Mouse (Mus musculus): ENCODE measurements at regions not wholly inside any gene's neighbourhood (a gene's known extent, or its start where the extent isn't known, plus 50 kb on each side); places are given as distances from the start of the nearest gene placed in this dataset.
A peak's percentile ranks its signal among the peaks of the same experiment; 100 is the strongest.

DNA sequence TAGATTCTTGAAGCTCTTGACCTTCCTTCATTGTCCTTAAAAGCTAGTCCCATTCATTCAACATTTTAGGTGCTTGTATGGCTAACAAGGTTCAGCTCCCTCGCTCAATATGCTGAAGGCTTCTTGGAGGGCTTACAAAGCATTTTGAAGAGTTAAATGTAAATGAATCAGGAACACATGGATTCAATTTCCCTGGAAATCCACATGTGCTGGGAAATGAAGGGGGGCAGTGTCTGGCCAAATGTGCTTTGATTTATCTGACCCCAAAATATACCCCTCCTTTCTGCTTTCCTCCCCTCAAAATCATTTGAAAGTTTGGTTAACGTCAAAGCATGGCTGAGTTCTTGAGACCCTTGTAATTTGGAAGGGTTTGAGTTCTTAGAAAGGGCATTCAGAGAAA lies 1142.4 kb downstream of the Slc22a22 start:
- 81% methylated on average over 2 of the region's 2 CpGs for WGBS
- Histone ChIP-seq H3K9ac (replicated peaks; ENCODE audit: low read depth) (no peak overlapping the region), H3K4me2 (replicated peaks; ENCODE audit: low read depth, low read length) (no peak overlapping the region), H3K4me3 (ENCODE audit: low read depth, low read length) (no peak overlapping the region), H3K27me3 (replicated peaks; ENCODE audit: insufficient read depth, low read length) (no peaks in the 10 kb centered on the region), H3K36me3 (ENCODE audit: insufficient read depth, low read length) (no peaks in the 10 kb centered on the region), H3K9me3 (ENCODE audit: low read length) (no peaks in the 10 kb centered on the region), H3K4me1 (ENCODE audit: insufficient read depth, low read depth, low read length) (no peaks in the 10 kb centered on the region), H3K27ac (ENCODE audit: low read length) (no peak overlapping the region)
- no peak for DNase-seq (ENCODE audit: low spot score)
- no peak for ATAC-seq
- no peak for TF ChIP-seq EP300 (IDR thresholded peaks at IDR 0.05)
- TF ChIP-seq CTCF (IDR thresholded peaks at IDR 0.05) = no peak

DNA sequence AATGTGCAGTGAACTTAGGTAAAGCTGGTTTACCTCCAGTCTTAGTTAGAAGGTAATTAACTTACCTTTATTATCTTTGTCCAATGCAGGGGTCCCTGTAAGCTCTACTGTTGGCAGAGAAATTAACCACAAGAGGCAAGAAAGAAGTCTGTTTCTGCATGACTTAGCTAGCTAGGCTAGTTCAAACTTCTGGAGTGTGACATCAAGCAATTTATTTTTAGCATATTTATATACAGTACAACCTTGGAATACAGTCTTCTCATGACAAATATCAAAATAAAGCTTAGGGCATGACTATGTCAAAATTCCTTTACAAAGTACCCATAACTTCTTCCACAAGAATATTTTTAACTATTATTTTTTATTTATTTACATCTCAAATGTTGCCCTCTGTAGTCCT lies 1156.9 kb downstream of the Slc22a22 start:
- Histone ChIP-seq H3K4me1 (ENCODE audit: insufficient read depth, low read depth, low read length) (no peaks in the 10 kb centered on the region), H3K4me3 (ENCODE audit: low read depth, low read length) (no peak overlapping the region), H3K9ac (replicated peaks; ENCODE audit: low read depth) (no peak overlapping the region), H3K36me3 (ENCODE audit: insufficient read depth, low read length) (no peaks in the 10 kb centered on the region), H3K27ac (ENCODE audit: low read length) (no peak overlapping the region), H3K4me2 (replicated peaks; ENCODE audit: low read depth, low read length) (no peak overlapping the region), H3K27me3 (replicated peaks; ENCODE audit: insufficient read depth, low read length) (no peaks in the 10 kb centered on the region), H3K9me3 (ENCODE audit: low read length) (no peaks in the 10 kb centered on the region)
- TF ChIP-seq EP300 (IDR thresholded peaks at IDR 0.05) (no peak), CTCF (IDR thresholded peaks at IDR 0.05) (no peak)
- ATAC-seq (no peak), DNase-seq (ENCODE audit: low spot score) (no peak)

DNA sequence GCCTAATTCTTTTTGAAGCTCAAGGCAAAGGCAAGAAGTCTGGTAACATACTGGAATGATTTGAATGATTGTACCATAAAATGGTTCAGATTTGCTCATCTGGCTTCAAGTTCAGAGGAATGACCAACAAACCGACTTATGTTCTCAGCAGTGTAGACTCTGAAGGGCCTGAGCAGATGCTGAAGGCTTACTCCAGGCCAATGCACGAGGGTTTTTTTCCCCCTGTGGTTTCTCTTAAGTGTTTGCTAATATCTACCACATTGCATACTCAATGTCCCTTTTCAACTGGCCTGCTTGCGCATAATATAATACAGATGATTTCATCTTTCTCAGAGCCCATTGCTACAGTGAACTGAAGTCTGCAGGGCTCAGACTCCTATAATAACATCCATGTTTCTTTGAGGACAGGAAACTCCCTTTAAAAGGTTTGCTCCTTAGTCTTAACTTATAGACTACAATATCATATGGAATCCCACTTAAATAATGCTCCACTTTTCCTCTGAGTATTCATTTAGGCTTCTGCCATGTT lies 1182.5 kb downstream of the Slc22a22 start:
- Histone ChIP-seq H3K9me3 (ENCODE audit: low read length) (no peaks in the 10 kb centered on the region), H3K4me1 (ENCODE audit: insufficient read depth, low read depth, low read length) (no peaks in the 10 kb centered on the region), H3K9ac (replicated peaks; ENCODE audit: low read depth) (no peak overlapping the region), H3K27ac (ENCODE audit: low read length) (no peak overlapping the region), H3K4me3 (ENCODE audit: low read depth, low read length) (no peak overlapping the region), H3K27me3 (replicated peaks; ENCODE audit: insufficient read depth, low read length) (no peaks in the 10 kb centered on the region), H3K36me3 (ENCODE audit: insufficient read depth, low read length) (no peaks in the 10 kb centered on the region), H3K4me2 (replicated peaks; ENCODE audit: low read depth, low read length) (no peak overlapping the region)
- TF ChIP-seq CTCF (IDR thresholded peaks at IDR 0.05) (no peak), EP300 (IDR thresholded peaks at IDR 0.05) (no peak)
- no peak for ATAC-seq
- no peak for DNase-seq (ENCODE audit: low spot score)
- 61% methylated on average over 3 of the region's 3 CpGs for WGBS

DNA sequence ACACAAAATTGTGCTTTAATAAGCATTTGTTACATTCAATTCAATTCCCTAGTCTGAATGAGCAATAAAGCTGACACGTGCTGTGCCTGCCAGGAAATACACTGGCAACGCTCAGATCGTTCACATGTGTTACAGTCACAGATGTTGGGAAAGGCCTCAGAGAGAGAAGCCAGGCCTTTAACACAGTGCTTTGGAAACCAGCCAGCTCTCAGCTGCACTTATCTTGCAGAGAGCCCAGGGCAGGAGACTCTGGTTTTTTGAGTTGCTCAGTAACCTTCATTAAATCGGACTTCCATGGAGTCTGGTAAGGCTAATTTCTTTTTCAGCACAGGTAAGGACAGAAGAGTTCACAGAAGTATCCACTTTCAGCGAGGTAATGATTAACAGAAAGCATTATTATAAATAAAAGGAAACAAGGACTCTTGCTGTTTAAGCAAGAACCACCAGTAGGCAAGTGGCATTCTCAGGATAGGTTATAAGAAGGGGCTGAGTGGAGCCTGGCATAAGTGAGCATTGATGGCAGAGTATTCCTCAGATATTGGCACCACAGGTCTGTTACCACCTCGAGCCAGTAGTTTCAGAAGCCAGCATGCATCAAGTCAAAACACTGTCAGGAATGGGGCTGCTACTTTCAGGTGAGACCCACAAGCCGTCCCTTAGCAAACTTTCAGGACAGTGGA lies 1198.7 kb downstream of the Slc22a22 start:
- Histone ChIP-seq H3K27me3 (replicated peaks; ENCODE audit: insufficient read depth, low read length) (no peaks in the 10 kb centered on the region), H3K27ac (ENCODE audit: low read length) (no peak overlapping the region), H3K36me3 (ENCODE audit: insufficient read depth, low read length) (no peaks in the 10 kb centered on the region), H3K9me3 (ENCODE audit: low read length) (no peaks in the 10 kb centered on the region), H3K4me3 (ENCODE audit: low read depth, low read length) (no peak overlapping the region), H3K4me1 (ENCODE audit: insufficient read depth, low read depth, low read length) (no peaks in the 10 kb centered on the region), H3K9ac (replicated peaks; ENCODE audit: low read depth) (no peak overlapping the region), H3K4me2 (replicated peaks; ENCODE audit: low read depth, low read length) (no peak overlapping the region)
- DNase-seq (ENCODE audit: low spot score) (peak; percentile 92), ATAC-seq (peak; percentile 93)
- TF ChIP-seq CTCF (IDR thresholded peaks at IDR 0.05) (no peak), EP300 (IDR thresholded peaks at IDR 0.05) (no peak)
- 22% methylated on average over 7 of the region's 7 CpGs for WGBS

DNA sequence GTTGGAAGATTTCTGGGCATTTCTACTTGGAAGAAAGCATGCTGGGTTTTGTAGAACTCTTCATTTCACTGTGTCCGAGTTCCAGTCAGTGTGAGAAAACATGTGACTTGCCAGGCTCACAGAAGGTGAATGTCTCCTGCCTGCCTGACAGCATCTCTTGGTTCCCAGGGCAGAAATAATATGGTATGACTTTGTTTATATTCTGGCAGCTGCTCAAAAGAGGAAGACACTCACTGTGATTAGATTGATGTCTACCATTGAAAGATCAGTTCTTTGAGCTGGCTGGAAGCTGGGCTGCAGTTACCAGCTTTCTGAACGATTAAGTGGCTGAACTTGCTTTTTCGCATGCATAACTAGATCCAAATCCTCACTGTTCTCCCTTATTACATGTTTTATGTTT lies 1199.4 kb downstream of the Slc22a22 start:
- ATAC-seq (no peak), DNase-seq (ENCODE audit: low spot score) (no peak)
- Histone ChIP-seq H3K27me3 (replicated peaks; ENCODE audit: insufficient read depth, low read length) (no peaks in the 10 kb centered on the region), H3K4me3 (ENCODE audit: low read depth, low read length) (no peak overlapping the region), H3K4me1 (ENCODE audit: insufficient read depth, low read depth, low read length) (no peaks in the 10 kb centered on the region), H3K36me3 (ENCODE audit: insufficient read depth, low read length) (no peaks in the 10 kb centered on the region), H3K9me3 (ENCODE audit: low read length) (no peaks in the 10 kb centered on the region), H3K4me2 (replicated peaks; ENCODE audit: low read depth, low read length) (no peak overlapping the region), H3K27ac (ENCODE audit: low read length) (no peak overlapping the region), H3K9ac (replicated peaks; ENCODE audit: low read depth) (no peak overlapping the region)
- WGBS = 46% methylated on average over 3 of the region's 3 CpGs
- TF ChIP-seq CTCF (IDR thresholded peaks at IDR 0.05) = no peak
- TF ChIP-seq EP300 (IDR thresholded peaks at IDR 0.05) = no peak

DNA sequence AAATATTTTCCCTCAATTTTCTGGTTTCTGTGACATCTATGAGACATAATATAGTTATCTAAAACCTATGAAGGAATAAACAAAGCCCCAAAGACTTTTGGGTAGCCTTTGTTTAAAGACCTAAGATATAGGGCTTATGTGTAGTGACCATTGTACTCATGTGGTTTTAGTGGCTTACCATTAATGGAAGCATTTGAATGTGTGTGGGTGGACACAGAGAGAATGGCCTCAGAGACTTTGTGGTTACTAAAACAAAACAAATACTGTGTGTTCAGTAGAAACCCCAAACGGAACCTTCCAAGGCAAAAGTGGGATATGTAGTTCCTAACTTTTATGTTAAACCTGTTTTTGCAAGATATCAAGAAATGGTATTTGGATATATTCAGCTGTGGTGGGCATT lies 1228.7 kb downstream of the Slc22a22 start:
- H3K9ac ChIP-seq (replicated peaks; ENCODE audit: low read depth) = no peak overlapping the region
- H3K27ac ChIP-seq (ENCODE audit: low read length) = no peak overlapping the region
- no peak for TF ChIP-seq CTCF (IDR thresholded peaks at IDR 0.05)
- no peak for TF ChIP-seq EP300 (IDR thresholded peaks at IDR 0.05)
- ATAC-seq = no peak
- WGBS = 78% methylated on average over 1 of the region's 1 CpGs
- no peaks in the 10 kb centered on the region for H3K4me1 ChIP-seq (ENCODE audit: insufficient read depth, low read depth, low read length)
- H3K36me3 ChIP-seq (ENCODE audit: insufficient read depth, low read length) = no peaks in the 10 kb centered on the region
- no peaks in the 10 kb centered on the region for H3K9me3 ChIP-seq (ENCODE audit: low read length)
- H3K4me3 ChIP-seq (ENCODE audit: low read depth, low read length) = no peak overlapping the region
- H3K4me2 ChIP-seq (replicated peaks; ENCODE audit: low read depth, low read length) = no peak overlapping the region
- DNase-seq (ENCODE audit: low spot score) = no peak
- H3K27me3 ChIP-seq (replicated peaks; ENCODE audit: insufficient read depth, low read length) = no peaks in the 10 kb centered on the region

All from lung, postnatal 0 days (tissue).